Mouse (Mus musculus) layer of hippocampus, adult 8-10 months (tissue): Measurements from ENCODE around the gene Ccdc22. TPM values are rescaled to one million over a fixed set of nuclear protein-coding genes. Genes with fewer than 3 reads are reported as not detected.

Experiments used
- DNase-seq, 2 experiments: peaks; one replicate each; pipeline ENCODE4 v3.0.0; 2022; ENCODE audit warnings: low spot score in 2 of 2
- total RNA-seq, 4 experiments: library from RNA; stranded (reverse); gene quantifications; 2 replicates each; pipeline ENCODE4 v1.2.4; 2022

Gene Ccdc22
- total RNA-seq, 4 experiments from 2014 or later, result 20.7 to 25.7 (median 23.1) TPM

DNA sequence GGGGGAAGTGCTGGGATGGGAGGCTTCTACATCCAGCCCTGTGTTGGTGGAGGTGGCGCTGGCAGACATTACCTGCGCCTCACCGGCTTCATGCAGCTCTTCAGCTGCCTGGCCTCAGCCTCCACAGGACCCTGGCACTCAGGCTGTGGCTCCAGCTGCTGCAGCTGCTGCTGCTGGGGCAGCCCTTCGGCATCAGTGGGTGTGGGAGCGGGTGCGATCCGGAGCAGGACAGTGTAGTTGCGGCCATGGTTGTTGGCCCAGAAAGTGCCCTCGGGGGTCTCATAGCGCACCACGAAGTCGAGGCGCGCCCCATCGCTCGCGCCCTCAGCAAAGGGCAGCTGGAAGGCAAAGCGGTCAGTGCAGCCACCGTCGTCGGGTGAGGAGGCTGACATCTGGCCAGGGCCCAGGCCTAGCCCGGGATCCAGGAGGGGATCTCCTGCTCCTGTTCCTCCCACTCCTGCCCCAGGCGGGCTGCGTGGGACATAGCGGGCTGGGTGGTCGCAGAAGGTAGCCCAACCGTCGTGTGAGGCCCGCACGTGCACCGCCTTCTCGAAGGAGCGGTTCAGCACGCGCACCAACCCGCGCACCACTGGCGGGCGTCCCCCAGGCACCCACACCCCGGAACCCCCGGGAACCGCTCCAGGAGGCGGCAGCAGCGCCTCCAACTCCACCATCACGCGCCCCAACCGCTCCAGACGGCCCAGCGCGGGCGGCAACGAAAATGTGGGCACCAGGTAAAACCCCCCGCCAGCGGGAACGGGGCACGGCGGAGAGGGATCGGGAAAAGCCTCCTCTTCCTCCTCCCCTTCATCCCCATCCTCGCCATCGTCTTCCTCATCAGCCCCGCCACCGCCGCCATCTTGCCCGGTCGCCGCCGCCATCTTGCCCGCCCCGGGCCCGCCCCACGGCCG, 31.9 kb downstream of the Ccdc22 start, which contains the start of gene Foxp3:
TSS of gene Foxp3 (plus strand) at position 469 of the 911 bp plus-strand sequence.
- peak; percentile 19 to 40 for DNase-seq

DNA sequence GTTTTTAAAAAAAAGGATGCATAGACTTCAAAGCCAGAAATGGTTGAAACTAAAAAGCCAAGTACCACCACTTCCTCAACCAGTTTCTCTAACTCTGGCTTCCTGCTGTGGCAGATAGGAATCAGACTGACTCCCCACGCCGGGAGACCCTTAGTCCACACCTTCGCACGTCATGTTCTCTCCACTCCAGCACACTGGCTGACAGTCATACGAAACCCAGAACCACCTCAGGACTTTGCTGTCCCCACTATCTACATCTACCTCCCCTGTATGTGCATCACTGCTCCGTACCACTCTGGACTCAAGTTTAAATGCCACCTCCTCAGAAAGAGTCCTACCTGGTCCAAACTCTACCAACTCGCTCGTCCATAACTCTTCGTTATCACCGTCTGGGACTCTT, 32.9 kb downstream of the Ccdc22 start:
- no peak for DNase-seq

DNA sequence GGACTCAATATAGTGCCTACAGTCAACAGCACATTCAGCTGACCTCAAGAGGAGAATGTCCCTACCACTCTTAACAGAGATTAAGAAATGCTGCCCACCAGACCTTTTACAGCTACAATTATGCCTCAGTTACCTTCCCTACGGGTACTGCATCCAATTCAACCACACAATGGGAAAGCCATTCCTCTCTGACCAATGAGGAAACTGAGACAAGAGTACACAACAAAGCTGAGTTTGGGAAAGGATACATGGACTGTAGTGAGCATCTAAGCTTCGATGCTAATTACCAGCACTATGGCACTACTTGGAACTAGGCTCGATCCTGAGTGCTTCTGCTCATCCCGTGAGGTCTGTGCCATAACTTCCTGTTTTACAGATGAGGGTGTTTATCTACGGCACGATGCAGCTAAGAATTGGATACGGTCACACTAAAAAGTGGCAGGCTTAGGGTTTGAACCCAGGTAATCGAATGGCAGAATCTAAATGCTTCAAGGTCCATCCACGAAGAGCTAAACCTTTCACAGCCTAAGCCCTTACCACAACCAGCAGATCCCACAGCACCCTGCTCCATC, 33.7 kb downstream of the Ccdc22 start:
- no peak for DNase-seq

DNA sequence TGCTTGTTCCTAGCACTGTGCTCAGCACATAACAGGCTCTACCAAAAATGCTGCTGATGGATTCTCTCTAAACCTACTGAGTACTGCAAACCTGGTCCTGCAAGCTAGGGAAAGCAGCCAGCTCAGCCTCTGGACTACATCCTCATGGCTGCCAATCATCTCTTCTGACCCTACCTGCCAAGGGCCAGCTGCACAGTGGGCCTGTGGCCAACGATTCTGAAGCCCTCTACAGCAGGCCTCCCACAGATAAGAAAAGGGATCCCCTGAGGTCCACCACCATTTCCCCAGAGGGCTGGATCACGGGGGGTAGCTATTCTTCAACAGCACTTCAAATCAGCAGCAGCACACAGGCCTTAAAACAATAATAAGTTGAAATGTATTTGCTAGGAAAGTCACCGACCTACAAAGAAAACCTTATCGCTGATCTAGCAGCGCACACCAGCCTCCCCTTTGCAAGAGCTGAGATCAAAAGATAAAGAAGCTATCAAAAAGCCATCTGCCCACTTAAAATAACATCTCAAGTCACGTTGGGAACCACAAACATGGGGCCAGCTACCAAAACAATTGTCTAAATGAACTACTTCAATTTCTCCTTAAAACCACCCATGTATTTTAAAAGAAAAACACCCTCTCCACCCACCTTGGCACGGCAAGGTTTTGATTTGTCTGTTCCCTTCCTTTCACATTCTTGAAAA, 34.7 kb downstream of the Ccdc22 start:
- DNase-seq, result no peak

DNA sequence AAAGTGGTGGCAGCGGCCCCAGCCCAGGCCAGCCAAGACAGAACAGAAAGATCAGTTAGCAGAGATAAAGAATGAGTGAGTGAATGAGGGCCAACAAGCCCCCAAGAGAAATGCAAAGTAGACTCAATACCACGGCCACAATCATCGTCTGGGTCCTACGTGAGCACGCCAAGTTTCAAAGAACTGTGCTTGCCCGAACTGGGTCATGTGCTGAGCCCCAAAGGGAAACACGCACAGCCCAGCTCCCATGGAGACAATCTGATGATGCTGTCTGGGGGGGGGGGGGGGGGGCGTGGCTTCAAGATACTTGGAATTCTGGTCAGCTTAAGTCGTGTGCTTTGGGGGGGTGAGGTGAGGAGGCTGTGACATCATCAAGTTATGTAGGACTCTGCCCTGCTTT, 37.8 kb downstream of the Ccdc22 start:
- no peak for DNase-seq

DNA sequence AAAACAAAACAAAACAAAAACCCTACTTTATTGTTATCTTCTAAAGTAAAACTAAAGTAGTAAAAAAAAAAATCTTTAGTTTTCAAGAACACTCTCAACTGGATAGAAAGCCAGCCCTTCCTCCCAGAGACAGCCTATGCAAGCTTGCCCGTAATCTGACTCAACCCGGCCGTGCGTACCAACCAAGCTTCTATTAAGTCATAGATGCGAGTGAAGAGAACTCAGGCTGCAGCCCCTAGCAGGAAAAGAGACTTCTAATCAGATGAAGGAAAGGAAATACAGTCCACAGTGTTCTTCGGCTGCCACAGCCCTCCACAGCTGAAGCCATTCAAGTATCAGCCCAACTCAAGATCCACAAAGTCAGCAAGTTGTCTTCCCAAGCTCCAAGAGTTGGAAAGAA, 39.0 kb downstream of the Ccdc22 start:
- no peak for DNase-seq

DNA sequence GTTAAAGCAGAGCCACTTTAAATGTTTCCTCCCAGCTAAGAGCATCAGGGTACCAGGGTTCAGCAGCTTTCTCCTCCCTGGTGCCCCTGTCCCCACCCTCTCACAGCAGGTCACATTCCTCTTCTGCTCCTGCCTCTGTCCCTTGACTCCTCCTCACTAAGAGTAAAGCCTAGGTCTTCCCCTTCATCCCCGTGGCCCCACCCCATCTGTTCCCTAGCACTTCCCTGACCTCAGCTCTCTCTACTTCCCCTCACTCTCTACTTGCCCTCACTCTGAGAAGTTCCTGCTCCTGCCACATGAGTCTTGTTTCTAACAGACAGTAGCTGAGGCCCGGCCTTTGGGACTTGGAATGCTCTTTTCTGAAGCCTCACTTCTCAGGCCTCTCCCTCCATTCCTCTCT, 42.2 kb downstream of the Ccdc22 start:
- no peak for DNase-seq

DNA sequence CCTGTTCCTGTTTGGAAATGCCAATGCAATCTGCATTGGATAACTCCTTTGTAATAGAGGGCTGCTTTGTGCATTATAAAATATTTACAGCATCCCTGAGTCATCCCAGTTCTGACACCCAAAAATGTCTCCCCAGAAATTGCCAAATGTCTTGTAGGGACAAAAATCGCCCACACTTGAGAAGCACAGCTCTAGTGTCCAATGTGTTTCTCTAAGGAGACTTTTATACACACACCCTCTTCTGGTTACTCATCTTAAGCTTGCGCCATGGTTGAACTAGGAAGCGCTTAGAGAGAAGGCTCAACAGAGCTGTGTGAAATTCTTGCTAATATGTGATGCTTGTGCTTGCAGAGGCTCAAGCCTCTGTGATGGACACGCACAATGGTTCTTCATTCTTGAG, 51.8 kb downstream of the Ccdc22 start:
- no peak for DNase-seq

Other genes with a start within 250 kb of the Ccdc22 start
- gene Usp27x, start 229.7 kb downstream of the Ccdc22 start, total RNA-seq, result 10 to 100 TPM; 13.6 to 15.9 (median 15.4) TPM
- gene Foxp3, start 31.9 kb downstream of the Ccdc22 start, total RNA-seq, result under 1 TPM in 1 of 4 experiments, not detected in 3; 0.09 TPM
- 10 to 100 TPM; 16.1 to 20.2 (median 17.2) TPM for gene Ppp1r3f, start 31.2 kb downstream of the Ccdc22 start, total RNA-seq
- gene Cacna1f, start 1.6 kb upstream of the Ccdc22 start, total RNA-seq, result under 1 TPM in 1 of 4 experiments, not detected in 3; 0.34 TPM
- gene Syp, start 33.0 kb upstream of the Ccdc22 start, total RNA-seq, result 1,000 to 10,000 TPM; 1,661 to 2,111 (median 1,867) TPM
- 1 to 10 TPM in 3 of 4 experiments, under 1 TPM in 1; 0.70 to 2.3 (median 1.9) TPM for gene Prickle3, start 51.7 kb upstream of the Ccdc22 start, total RNA-seq
- 1 to 10 TPM; 4.6 to 7.8 (median 6.0) TPM for gene Plp2, start 65.9 kb upstream of the Ccdc22 start, total RNA-seq
- gene Magix, start 75.7 kb upstream of the Ccdc22 start, total RNA-seq, result under 1 TPM; 0.23 to 0.36 (median 0.30) TPM
- gene Gpkow, start 91.6 kb upstream of the Ccdc22 start, total RNA-seq, result 10 to 100 TPM; 33.2 to 39.4 (median 35.8) TPM
- gene Wdr45, start 108.8 kb upstream of the Ccdc22 start, total RNA-seq, result 10 to 100 TPM; 55.6 to 68.4 (median 62.7) TPM
- gene Gm45208, start 116.7 kb upstream of the Ccdc22 start, total RNA-seq, result not detected
- 100 to 1,000 TPM in 2 of 4 experiments, 10 to 100 TPM in 2; 90.4 to 101 (median 96.8) TPM for gene Praf2, start 122.9 kb upstream of the Ccdc22 start, total RNA-seq
- 10 to 100 TPM; 12.4 to 21.4 (median 17.2) TPM for gene Ccdc120, start 145.4 kb upstream of the Ccdc22 start, total RNA-seq
- 10 to 100 TPM; 31.8 to 34.9 (median 32.7) TPM for gene Tfe3, start 157.0 kb upstream of the Ccdc22 start, total RNA-seq
- gene Gripap1, start 184.2 kb upstream of the Ccdc22 start, total RNA-seq, result 100 to 1,000 TPM in 3 of 4 experiments, 10 to 100 TPM in 1; 97.8 to 120 (median 109) TPM
- 10 to 100 TPM in 2 of 4 experiments, 1 to 10 TPM in 2; 8.8 to 11.8 (median 10.1) TPM for gene Kcnd1, start 216.8 kb upstream of the Ccdc22 start, total RNA-seq
- 10 to 100 TPM; 72.4 to 77.1 (median 75.7) TPM for gene Otud5, start 235.8 kb upstream of the Ccdc22 start, total RNA-seq